Mouse (Mus musculus): ENCODE measurements around the gene Clstn3. TPM values are rescaled to one million over a fixed set of nuclear protein-coding genes. Genes with fewer than 3 reads are reported as not detected.

Gene Clstn3
- polyA plus RNA-seq, 1 experiment from 2014 or later: 148 TPM

Other genes with a start within 250 kb of the Clstn3 start
- gene Vmn2r27, start 232.9 kb downstream of the Clstn3 start, polyA plus RNA-seq (2015; fragmentation: Nextera tagmentation; extraction: Ambion mirVana): not detected in 2 replicates
- 0.66 and 0.93 TPM in 2 replicates for gene Cd163, start 160.1 kb downstream of the Clstn3 start, polyA plus RNA-seq (2015; fragmentation: Nextera tagmentation; extraction: Ambion mirVana)
- 63.5 and 69.6 TPM in 2 replicates for gene Pex5, start 49.7 kb downstream of the Clstn3 start, polyA plus RNA-seq (2015; fragmentation: Nextera tagmentation; extraction: Ambion mirVana)
- 0.22 and 0.38 TPM in 2 replicates for gene C1rl, start 28.3 kb upstream of the Clstn3 start, polyA plus RNA-seq (2015; fragmentation: Nextera tagmentation; extraction: Ambion mirVana)
- 0.35 and 0.38 TPM in 2 replicates for gene C1ra, start 47.6 kb upstream of the Clstn3 start, polyA plus RNA-seq (2015; fragmentation: Nextera tagmentation; extraction: Ambion mirVana)
- gene C1s1, start 77.6 kb upstream of the Clstn3 start, polyA plus RNA-seq (2015; fragmentation: Nextera tagmentation; extraction: Ambion mirVana): 0.62 and 1.1 TPM in 2 replicates
- gene C1rb, start 105.5 kb upstream of the Clstn3 start, polyA plus RNA-seq (2015; fragmentation: Nextera tagmentation; extraction: Ambion mirVana): not detected in 2 replicates
- gene C1s2, start 171.3 kb upstream of the Clstn3 start, polyA plus RNA-seq (2015; fragmentation: Nextera tagmentation; extraction: Ambion mirVana): 0.08 and 0.10 TPM in 2 replicates
- 46.7 and 49.9 TPM in 2 replicates for gene Lpcat3, start 198.2 kb upstream of the Clstn3 start, polyA plus RNA-seq (2015; fragmentation: Nextera tagmentation; extraction: Ambion mirVana)
- gene Emg1, start 247.4 kb upstream of the Clstn3 start, polyA plus RNA-seq (2015; fragmentation: Nextera tagmentation; extraction: Ambion mirVana): 100.0 and 104 TPM in 2 replicates
- gene Phb2, start 247.5 kb upstream of the Clstn3 start, polyA plus RNA-seq (2015; fragmentation: Nextera tagmentation; extraction: Ambion mirVana): 260 and 270 TPM in 2 replicates